Mouse (Mus musculus): Measurements from ENCODE around the gene Ak4.
A peak's percentile ranks its signal among the peaks of the same experiment; 100 is the strongest.

The Ak4 gene

GRCm38 (mm10) chr4:101459358-101459757 is 40.3 kb downstream of the Ak4 start:
- DNase-seq (ENCODE audit: low read depth) = no peak

GRCm38 (mm10) chr4:101460114-101460513 is 41.0 kb downstream of the Ak4 start:
- DNase-seq (ENCODE audit: low read depth) = no peak

- no peak for DNase-seq (ENCODE audit: low read depth)
Measured at GRCm38 (mm10) chr4:101462065-101462464, 43.0 kb downstream of the Ak4 start.

GRCm38 (mm10) chr4:101466264-101466663 is 47.2 kb downstream of the Ak4 start:
- no peak for DNase-seq (ENCODE audit: low read depth)

- DNase-seq (ENCODE audit: low read depth) = no peak
Measured at GRCm38 (mm10) chr4:101469242-101469641, 50.2 kb downstream of the Ak4 start.

- no peak for DNase-seq (ENCODE audit: low read depth)
Measured at GRCm38 (mm10) chr4:101470543-101470942, 51.5 kb downstream of the Ak4 start.

GRCm38 (mm10) chr4:101472767-101473166 is 53.7 kb downstream of the Ak4 start:
- peak; percentile 27 for DNase-seq (ENCODE audit: low read depth)

GRCm38 (mm10) chr4:101490320-101490917 is 71.3 kb downstream of the Ak4 start:
- no peak for DNase-seq (ENCODE audit: low read depth)

GRCm38 (mm10) chr4:101491704-101492103 is 72.6 kb downstream of the Ak4 start:
- no peak for DNase-seq (ENCODE audit: low read depth)

GRCm38 (mm10) chr4:101493611-101494197 is 74.6 kb downstream of the Ak4 start:
- DNase-seq (ENCODE audit: low read depth) = no peak

- no peak for DNase-seq (ENCODE audit: low read depth)
Measured at GRCm38 (mm10) chr4:101496188-101496533, 77.1 kb downstream of the Ak4 start.

- DNase-seq (ENCODE audit: low read depth) = no peak
Measured at GRCm38 (mm10) chr4:101496534-101497237, 77.6 kb downstream of the Ak4 start, which contains the start of gene Dnajc6. Gene Dnajc6 (plus strand): TSS chr4:101496648.

- DNase-seq (ENCODE audit: low read depth) = no peak
Measured at GRCm38 (mm10) chr4:101497336-101497735, 78.3 kb downstream of the Ak4 start.

- no peak for DNase-seq (ENCODE audit: low read depth)
Measured at GRCm38 (mm10) chr4:101504470-101505007, 85.5 kb downstream of the Ak4 start.

GRCm38 (mm10) chr4:101505966-101506365 is 86.9 kb downstream of the Ak4 start:
- DNase-seq (ENCODE audit: low read depth) = no peak

- no peak for DNase-seq (ENCODE audit: low read depth)
Measured at GRCm38 (mm10) chr4:101506372-101506771, 87.3 kb downstream of the Ak4 start.

- no peak for DNase-seq (ENCODE audit: low read depth)
Measured at GRCm38 (mm10) chr4:101507571-101508422, 88.7 kb downstream of the Ak4 start.

GRCm38 (mm10) chr4:101508431-101508830 is 89.4 kb downstream of the Ak4 start:
- no peak for DNase-seq (ENCODE audit: low read depth)

- DNase-seq (ENCODE audit: low read depth) = no peak
Measured at GRCm38 (mm10) chr4:101508851-101509577, 89.9 kb downstream of the Ak4 start.

GRCm38 (mm10) chr4:101510111-101510903 is 91.2 kb downstream of the Ak4 start:
- no peak for DNase-seq (ENCODE audit: low read depth)

GRCm38 (mm10) chr4:101510904-101511210 is 91.8 kb downstream of the Ak4 start:
- no peak for DNase-seq (ENCODE audit: low read depth)

Measured in fibroblast of lung, adult 2 months (primary cell).